Mouse (Mus musculus): Measurements from ENCODE around the gene Scrg1.

DNA sequence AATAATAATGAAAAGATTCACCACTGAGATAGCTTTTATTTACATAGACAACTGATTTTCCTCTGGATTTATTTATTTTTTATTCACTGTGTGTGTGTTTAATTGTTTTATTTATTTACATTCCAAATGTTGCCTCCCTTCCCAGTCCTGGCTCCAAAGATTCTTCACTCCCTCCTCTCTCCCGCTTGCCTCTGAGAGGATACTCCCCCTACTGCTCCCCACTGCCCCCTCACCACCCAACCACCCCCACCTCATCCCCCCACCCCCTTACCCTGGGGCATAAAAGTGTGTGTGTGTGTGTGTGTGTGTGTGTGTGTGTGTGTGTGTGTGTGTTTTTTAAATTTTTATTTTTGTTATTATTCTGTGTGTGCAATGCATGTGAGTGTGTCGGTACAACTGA, 46.4 kb upstream of the Scrg1 start:
- TF ChIP-seq TAL1 (IDR thresholded peaks at IDR 0.05; ENCODE audit: low read length) (no peak), GATA1 (IDR thresholded peaks at IDR 0.05; ENCODE audit: low read length) (no peak)

All from erythroblast, embryonic 14.5 days (primary cell).